Mouse (Mus musculus) liver, adult 2 months (tissue): ENCODE measurements at regions not wholly inside any gene's neighbourhood (a gene's known extent, or its start where the extent isn't known, plus 50 kb on each side); places are given as distances from the start of the nearest gene placed in this dataset.

Experiments
- CTCF ChIP-seq: fragments of 200-500 bp; IDR thresholded peaks from 2 replicates; pipeline ENCODE4 v1.5.1; 2011; ENCODE audit warnings: low read depth, low read length, control low read depth
- POLR2A ChIP-seq: fragments of 200-500 bp; IDR thresholded peaks from 2 replicates; pipeline ENCODE4 v1.6.1; 2011; ENCODE audit warnings: low read length, control low read depth; ENCODE audit not compliant: insufficient read depth; ENCODE audit errors: extremely low read depth

DNA sequence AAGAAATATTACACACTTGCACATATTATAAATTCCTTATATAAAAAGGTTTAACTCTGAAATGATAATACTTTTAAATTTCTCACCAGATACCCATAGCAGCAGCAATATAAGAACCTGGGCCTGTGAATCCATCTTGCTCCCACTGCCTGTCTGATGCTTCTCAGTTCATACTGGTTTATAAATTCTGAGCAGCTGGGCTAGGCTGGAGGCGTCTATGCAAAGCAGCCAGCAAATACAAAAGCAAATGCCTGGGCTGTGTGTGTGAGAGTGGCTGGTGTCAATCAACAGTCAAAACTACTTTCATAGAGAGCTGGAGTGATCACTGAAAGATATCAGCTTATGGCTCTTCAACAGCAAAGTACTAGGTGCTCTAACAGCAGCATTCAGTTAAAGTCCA lies 476.7 kb downstream of the Rpia start:
- TF ChIP-seq CTCF (no peak), POLR2A (no peak)
